Mouse (Mus musculus): ENCODE measurements around the gene H2-DMb2.

GRCm38 (mm10) chr17:34142456-34143010 is 574 bp upstream of the H2-DMb2 start:
- TF ChIP-seq CTCF (IDR thresholded peaks at IDR 0.05; ENCODE audit: low read depth, low read length), result no peak
- TF ChIP-seq EP300 (IDR thresholded peaks at IDR 0.05; ENCODE audit: insufficient read depth, low read depth, low read length), result no peak

Measured in ES-Bruce4 (cell line).